Comparison of ENCODE assay signal across 27 mouse cellular contexts in genomic region chr8:27903796-27904195, GRCm38 (mm10).
DNase-seq lines count a peak whose midpoint lies in the region; ATAC-seq lines count a peak whose summit lies in the region.
"Had no signal": no experiment of that assay in that cellular context is flagged by ENCODE, and none has a peak within 500 bp of the region (broad histone marks: within the 10 kb centered on the region; RNA-seq: fewer than 3 reads in every experiment).

No protein-coding gene starts in this region.

- H3K27me3 ChIP-seq in hindbrain, embryonic 10.5 days (ENCODE audit: insufficient read depth, poor library complexity, severe bottlenecking), result no peaks in the 10 kb centered on the region
- H3K27me3 ChIP-seq in hindbrain, embryonic 12.5 days, result no peaks in the 10 kb centered on the region
- H3K27me3 ChIP-seq: embryonic facial prominence, embryonic 12.5 days; heart, embryonic 13.5 days; stomach, embryonic 15.5 days had no signal

- DNase-seq in hindbrain, embryonic 10.5 days (ENCODE audit: low spot score), result peak; percentile 31
- DNase-seq in ES-CJ7 (ENCODE audit: low read depth, low spot score), result peak; percentile 87
- DNase-seq in ZHBTc4 (ENCODE audit: low read depth, low spot score), result peak; percentile 72
- DNase-seq in embryo, embryonic 9.5 days (ENCODE audit: extremely low spot score), result peak; percentile 17
- no peak for DNase-seq in thymus, postnatal 14 days
- DNase-seq: adrenal gland, postnatal 25 days; cerebellum, adult 18-20 months; cerebellum, postnatal 10 days; heart, postnatal 14 days; kidney, adult 9 months; kidney, postnatal 10 days; layer of hippocampus, adult 9-11 months; liver; lung, adult 2 months; lung, postnatal 10 days; right cerebral cortex, postnatal 25 days; thymus, postnatal 25 days had no signal

- H3K4me3 ChIP-seq in hindbrain, embryonic 10.5 days, result no peak overlapping the region
- H3K4me3 ChIP-seq in hindbrain, embryonic 12.5 days, result no peak overlapping the region
- H3K4me3 ChIP-seq: embryonic facial prominence, embryonic 12.5 days; heart, embryonic 13.5 days; stomach, embryonic 15.5 days had no signal

- H3K4me2 ChIP-seq in hindbrain, embryonic 12.5 days (replicated peaks), result no peak overlapping the region
- H3K4me2 ChIP-seq: embryonic facial prominence, embryonic 12.5 days; heart, embryonic 13.5 days; hindbrain, embryonic 14.5 days; stomach, embryonic 15.5 days had no signal

- 18% methylated on average over 2 of the region's 2 CpGs for WGBS in hindbrain, embryonic 10.5 days
- WGBS in hindbrain, embryonic 12.5 days, result 17% methylated on average over 2 of the region's 2 CpGs

- H3K27ac ChIP-seq in hindbrain, embryonic 10.5 days, result peak overlapping the region; percentile 59; the same call in 1 of the 2 replicates
- H3K27ac ChIP-seq in hindbrain, embryonic 12.5 days, result no peak overlapping the region
- H3K27ac ChIP-seq: embryonic facial prominence, embryonic 12.5 days; heart, embryonic 13.5 days; hindbrain, embryonic 14.5 days; liver, embryonic 14.5 days; macrophage; stomach, embryonic 15.5 days had no signal

- no peaks in the 10 kb centered on the region for H3K9me3 ChIP-seq in hindbrain, embryonic 10.5 days
- H3K9me3 ChIP-seq in hindbrain, embryonic 12.5 days (replicated peaks), result no peaks in the 10 kb centered on the region
- H3K9me3 ChIP-seq: embryonic facial prominence, embryonic 12.5 days; heart, embryonic 13.5 days; stomach, embryonic 15.5 days had no signal

- H3K36me3 ChIP-seq in hindbrain, embryonic 10.5 days, result no peaks in the 10 kb centered on the region
- no peaks in the 10 kb centered on the region for H3K36me3 ChIP-seq in hindbrain, embryonic 12.5 days
- H3K36me3 ChIP-seq: embryonic facial prominence, embryonic 12.5 days; heart, embryonic 13.5 days; stomach, embryonic 15.5 days had no signal

- peaks cover 19% of the 10 kb centered on the region; the same call in 1 of the 2 replicates for H3K4me1 ChIP-seq in hindbrain, embryonic 10.5 days (replicated peaks)
- H3K4me1 ChIP-seq in hindbrain, embryonic 12.5 days, result peaks cover 3% of the 10 kb centered on the region; the same call in 1 of the 2 replicates
- H3K4me1 ChIP-seq: embryonic facial prominence, embryonic 12.5 days; heart, embryonic 13.5 days; stomach, embryonic 15.5 days had no signal

- H3K9ac ChIP-seq in hindbrain, embryonic 12.5 days, result no peak overlapping the region
- H3K9ac ChIP-seq: embryonic facial prominence, embryonic 12.5 days; heart, embryonic 13.5 days; hindbrain, embryonic 14.5 days; liver, embryonic 14.5 days; stomach, embryonic 15.5 days had no signal

- no peak for ATAC-seq in hindbrain, embryonic 12.5 days (ENCODE audit: low FRiP score)
- ATAC-seq in frontal cortex, adult (ENCODE audit: low TSS enrichment), result no peak
- ATAC-seq: forebrain, embryonic 16.5 days; intestine, postnatal 0 days had no signal
